Mouse (Mus musculus) heart, embryonic 16.5 days (tissue): Measurements from ENCODE around the gene Nacad. TPM values are rescaled to one million over a fixed set of nuclear protein-coding genes. Genes with fewer than 3 reads are reported as not detected.

Experiments used
- ATAC-seq: fragments of 200-750 bp; cut with Nextera tagmentation; replicated peaks from 2 replicates; pipeline ENCODE4 v1.8.0; 2017; ENCODE audit warnings: moderate number of reproducible peaks; ENCODE audit not compliant: insufficient read depth, low FRiP score; ENCODE audit errors: extremely low read depth
- H3K27ac ChIP-seq: fragments of 300-500 bp; sonication (generic); 2 replicates; pipeline ENCODE4 v1.5.1; 2014; ENCODE audit warnings: mild to moderate bottlenecking, low read length, control low read depth, moderate library complexity
- H3K27me3 ChIP-seq: fragments of 300-500 bp; sonication (generic); 2 replicates; pipeline ENCODE4 v1.6.1; 2014; ENCODE audit warnings: low read length, mixed read lengths; ENCODE audit not compliant: control insufficient read depth, insufficient read depth
- H3K36me3 ChIP-seq: fragments of 300-500 bp; sonication (generic); 2 replicates; pipeline ENCODE4 v1.6.1; 2014; ENCODE audit not compliant: control insufficient read depth, insufficient read depth
- H3K4me1 ChIP-seq: fragments of 300-500 bp; sonication (generic); 2 replicates; pipeline ENCODE4 v1.6.1; 2014; ENCODE audit warnings: low read length, mixed read lengths; ENCODE audit not compliant: control insufficient read depth, insufficient read depth
- H3K4me2 ChIP-seq: fragments of 300-500 bp; sonication (generic); 2 replicates; pipeline ENCODE4 v1.6.1; 2014; ENCODE audit warnings: low read depth, mild to moderate bottlenecking, control low read depth, low read length
- H3K4me3 ChIP-seq: fragments of 300-500 bp; sonication (generic); 2 replicates; pipeline ENCODE4 v1.5.1; 2014; ENCODE audit warnings: mild to moderate bottlenecking, control low read depth, low read length
- H3K9ac ChIP-seq: fragments of 300-500 bp; sonication (generic); 2 replicates; pipeline ENCODE4 v1.6.1; 2014; ENCODE audit warnings: low read length, control low read depth
- H3K9me3 ChIP-seq: fragments of 300-500 bp; sonication (generic); replicated peaks from 2 replicates; pipeline ENCODE4 v1.6.1; 2016; ENCODE audit warnings: low read length; ENCODE audit not compliant: control insufficient read depth
- WGBS: fragments of 180-500 bp; shearing (Covaris S2); extraction: QIAGEN DNeasy Blood & Tissue Kit; methylation state at CpG from one replicate; pipeline ENCODE4 v1.1.7; 2014; 5-methylcytosine and 5-hydroxymethylcytosine counted together
- polyA plus RNA-seq: library from polyadenylated mRNA; unstranded; fragments of >200 nt; fragmentation: Nextera tagmentation; extraction: Ambion mirVana; gene quantifications from 2 replicates; pipeline ENCODE4 v1.2.1, GENCODE M21; 2015

The Nacad gene
- polyA plus RNA-seq, 1 experiment from 2014 or later = 1.0 TPM

GRCm38 (mm10) chr11:6599831-6600230 lies 6.0 kb downstream of the Nacad start:
- Histone ChIP-seq H3K9me3 (no peaks in the 10 kb centered on the region), H3K4me3 (no peak overlapping the region), H3K27me3 (peaks cover 25% of the 10 kb centered on the region), H3K9ac (no peak overlapping the region), H3K36me3 (peaks cover 21% of the 10 kb centered on the region), H3K4me2 (no peak overlapping the region), H3K4me1 (peaks cover 34% of the 10 kb centered on the region), H3K27ac (no peak overlapping the region)
- no peak for ATAC-seq
- 78% methylated on average over 6 of the region's 6 CpGs for WGBS

- H3K27ac ChIP-seq = no peak overlapping the region
- no peak overlapping the region for H3K4me2 ChIP-seq
- no peak overlapping the region for H3K4me3 ChIP-seq
- H3K4me1 ChIP-seq = peaks cover 29% of the 10 kb centered on the region
- 36% methylated on average over 27 of the region's 27 CpGs for WGBS
- H3K36me3 ChIP-seq = peaks cover 25% of the 10 kb centered on the region
- H3K9ac ChIP-seq = no peak overlapping the region
- ATAC-seq = no peak
- H3K9me3 ChIP-seq = no peaks in the 10 kb centered on the region
- H3K27me3 ChIP-seq = peaks cover 25% of the 10 kb centered on the region
Observed at GRCm38 (mm10) chr11:6599011-6599681, 6.7 kb downstream of the Nacad start.

DNA sequence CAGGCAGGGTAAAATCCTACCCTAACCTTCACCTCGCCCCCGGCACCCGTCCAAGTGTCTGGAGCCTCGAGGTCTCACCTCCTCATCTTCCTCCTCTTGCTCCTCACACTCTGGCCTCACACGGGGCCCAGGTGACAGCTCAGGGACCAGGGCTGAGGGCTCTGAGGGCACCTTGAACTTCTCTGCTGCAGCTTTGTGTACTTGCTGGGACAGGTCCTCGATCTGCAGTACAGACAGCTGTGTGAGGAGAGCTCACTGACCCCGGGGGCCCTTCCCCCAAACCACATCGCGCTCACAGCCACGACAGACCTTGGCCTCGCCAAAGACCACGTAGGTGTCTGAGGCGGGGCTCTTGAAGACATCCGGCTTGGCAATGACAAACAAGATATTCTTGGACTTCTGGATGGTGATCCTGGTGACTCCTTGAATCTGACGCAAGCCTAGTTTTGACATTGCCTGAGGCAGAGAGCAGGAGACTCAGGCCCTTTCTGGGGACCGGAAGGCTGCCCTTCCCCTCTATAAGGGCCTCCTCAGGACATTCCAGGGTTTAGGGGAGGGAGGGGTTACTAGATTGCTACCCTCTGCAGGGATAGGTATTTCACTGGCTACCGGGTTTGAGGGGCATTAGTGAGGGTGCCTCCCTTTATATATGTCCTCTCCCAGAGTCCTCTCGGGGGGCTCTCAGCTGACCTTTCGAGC lies 7.5 kb downstream of the Nacad start:
- H3K4me2 ChIP-seq = no peak overlapping the region
- no peak overlapping the region for H3K27ac ChIP-seq

DNA sequence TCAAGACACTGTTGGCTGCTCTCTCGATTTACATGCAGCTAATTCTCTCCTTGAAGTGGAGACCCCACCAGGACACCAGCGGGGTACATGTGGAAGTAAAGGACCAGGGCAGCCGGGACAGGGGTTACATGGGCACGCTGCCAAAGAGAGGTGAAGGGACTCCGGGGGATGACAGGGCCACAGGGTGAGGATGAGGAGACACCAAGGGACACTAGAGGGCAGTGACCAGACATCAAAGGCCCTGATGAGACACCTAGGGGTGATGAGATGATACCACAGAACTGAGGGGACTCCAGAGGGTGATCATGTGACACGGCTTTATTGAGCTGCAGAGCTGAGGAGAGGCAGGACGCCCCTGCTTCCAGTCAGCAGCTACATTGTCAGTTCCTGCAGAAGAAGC lies 8.3 kb downstream of the Nacad start:
- H3K27ac ChIP-seq = no peak overlapping the region
- H3K4me2 ChIP-seq = no peak overlapping the region
- H3K36me3 ChIP-seq = peaks cover 37% of the 10 kb centered on the region
- no peak for ATAC-seq
- no peak overlapping the region for H3K9ac ChIP-seq
- no peaks in the 10 kb centered on the region for H3K9me3 ChIP-seq
- peaks cover 24% of the 10 kb centered on the region for H3K4me1 ChIP-seq
- no peak overlapping the region for H3K4me3 ChIP-seq
- peaks cover 20% of the 10 kb centered on the region for H3K27me3 ChIP-seq
- WGBS = 67% methylated on average over 7 of the region's 7 CpGs

More for the DNA sequence above, 7.5 kb downstream of the Nacad start:
- 62% methylated on average over 19 of the region's 19 CpGs for WGBS
- Histone ChIP-seq H3K9me3 (no peaks in the 10 kb centered on the region), H3K4me1 (peaks cover 24% of the 10 kb centered on the region), H3K4me3 (no peak overlapping the region), H3K9ac (0 out of 2 replicates have a peak overlapping the region, but pooled peaks have one; percentile 12), H3K36me3 (peaks cover 30% of the 10 kb centered on the region), H3K27me3 (peaks cover 25% of the 10 kb centered on the region)
- no peak for ATAC-seq

DNA sequence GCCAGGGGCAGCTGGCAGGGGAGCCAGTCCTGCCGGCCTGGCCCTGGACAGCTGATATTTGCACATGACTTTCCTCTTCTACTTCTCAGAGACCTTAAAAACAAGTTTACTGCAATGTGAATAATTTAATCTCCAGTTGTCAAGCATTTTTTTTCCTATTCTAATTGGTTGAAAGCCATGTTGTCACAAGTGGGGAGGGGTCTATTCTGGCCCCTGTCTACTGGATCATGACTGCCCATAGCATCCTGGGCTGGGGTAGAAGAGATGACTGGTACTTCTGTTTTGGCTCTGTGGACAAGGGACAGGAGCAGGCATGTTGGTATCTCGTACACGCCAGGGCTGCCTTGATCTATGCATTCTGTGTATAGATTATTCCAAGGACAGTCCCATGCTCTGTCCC lies 9.2 kb downstream of the Nacad start:
- Histone ChIP-seq H3K27ac (no peak overlapping the region), H3K36me3 (peaks cover 41% of the 10 kb centered on the region), H3K9me3 (no peaks in the 10 kb centered on the region), H3K9ac (no peak overlapping the region), H3K4me2 (no peak overlapping the region), H3K27me3 (peaks cover 11% of the 10 kb centered on the region), H3K4me3 (no peak overlapping the region), H3K4me1 (peaks cover 24% of the 10 kb centered on the region)
- no peak for ATAC-seq
- 83% methylated on average over 3 of the region's 3 CpGs for WGBS

- Histone ChIP-seq H3K9me3 (no peaks in the 10 kb centered on the region), H3K9ac (no peak overlapping the region), H3K4me3 (no peak overlapping the region), H3K4me2 (no peak overlapping the region), H3K36me3 (peaks cover 43% of the 10 kb centered on the region), H3K27me3 (peaks cover 7% of the 10 kb centered on the region), H3K4me1 (peaks cover 24% of the 10 kb centered on the region), H3K27ac (no peak overlapping the region)
- WGBS = 92% methylated on average over 6 of the region's 6 CpGs
- ATAC-seq = no peak
Observed at GRCm38 (mm10) chr11:6596205-6596604, 9.6 kb downstream of the Nacad start.

DNA sequence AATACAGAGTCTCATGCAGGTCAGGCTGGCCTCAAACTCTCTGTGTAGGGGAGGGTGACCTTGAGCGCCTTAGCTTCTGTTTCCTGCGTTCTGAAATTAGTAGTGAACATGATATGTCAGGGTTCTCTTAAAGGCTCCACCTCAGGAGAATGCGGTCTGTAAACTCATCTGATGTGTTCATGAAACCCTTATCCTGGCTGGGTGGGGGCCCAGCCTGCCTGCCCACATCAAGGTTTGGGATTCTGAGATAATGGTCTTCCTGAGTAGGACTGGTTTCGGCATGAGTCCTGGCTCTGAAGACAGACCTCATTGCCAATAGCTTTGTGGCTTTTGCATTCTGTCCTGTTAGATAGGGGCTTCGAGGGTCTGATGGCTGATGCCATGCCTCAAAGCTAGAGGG lies 10.5 kb downstream of the Nacad start:
- ATAC-seq = no peak
- Histone ChIP-seq H3K36me3 (peaks cover 51% of the 10 kb centered on the region), H3K4me1 (peaks cover 24% of the 10 kb centered on the region), H3K27me3 (peaks cover 1% of the 10 kb centered on the region), H3K27ac (peak overlapping the region; percentile 26; the same call in 1 of the 2 replicates), H3K4me2 (no peak overlapping the region), H3K4me3 (no peak overlapping the region), H3K9me3 (no peaks in the 10 kb centered on the region), H3K9ac (no peak overlapping the region)
- WGBS = 54% methylated on average over 5 of the region's 5 CpGs

DNA sequence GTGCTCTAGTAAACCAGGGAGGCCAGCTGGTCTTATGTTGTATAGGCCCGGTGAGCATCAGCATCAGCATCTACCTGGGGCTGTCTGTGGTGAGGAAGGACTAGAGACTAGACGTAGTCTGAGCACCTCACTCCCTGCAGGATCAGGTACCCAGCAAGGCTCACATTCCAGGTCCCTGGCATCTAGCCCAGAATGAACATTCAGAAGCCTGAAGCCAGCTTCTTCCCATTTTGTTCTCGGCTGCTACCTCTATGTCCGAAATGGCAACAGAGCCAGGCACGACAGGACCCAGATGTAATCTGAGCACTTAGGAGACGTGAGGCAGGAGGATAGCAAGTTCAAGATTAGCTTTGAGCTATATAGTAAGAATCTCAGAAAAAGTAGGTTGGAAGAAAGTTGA lies 11.0 kb downstream of the Nacad start:
- Histone ChIP-seq H3K36me3 (peaks cover 52% of the 10 kb centered on the region), H3K9ac (no peak overlapping the region), H3K27ac (peak overlapping the region; percentile 26; the same call in 1 of the 2 replicates), H3K27me3 (no peaks in the 10 kb centered on the region), H3K9me3 (no peaks in the 10 kb centered on the region), H3K4me3 (no peak overlapping the region), H3K4me2 (no peak overlapping the region), H3K4me1 (peaks cover 24% of the 10 kb centered on the region)
- WGBS = 45% methylated on average over 6 of the region's 6 CpGs
- ATAC-seq = no peak

DNA sequence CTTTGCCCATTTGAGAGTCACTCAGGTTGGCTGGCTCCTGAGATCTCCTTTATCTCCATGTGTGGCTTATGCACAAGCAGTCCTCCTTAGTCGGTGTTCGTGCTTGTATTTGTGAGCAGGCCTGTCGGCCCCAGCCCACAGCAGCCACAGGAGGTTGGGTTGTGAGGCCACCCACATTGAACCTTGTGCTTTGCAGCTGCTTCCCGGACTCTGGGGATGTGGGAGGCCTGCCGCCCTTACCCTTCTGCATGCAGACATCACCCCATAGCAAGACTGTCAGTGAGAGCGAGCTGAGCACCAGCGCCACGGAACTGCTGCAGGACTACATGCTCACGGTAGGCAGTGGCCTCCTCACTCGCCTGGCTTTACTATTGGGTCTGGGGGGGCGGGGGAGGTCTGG lies 12.4 kb downstream of the Nacad start:
- no peak overlapping the region for H3K4me3 ChIP-seq
- H3K4me1 ChIP-seq = peaks cover 15% of the 10 kb centered on the region
- no peak overlapping the region for H3K27ac ChIP-seq
- no peak overlapping the region for H3K4me2 ChIP-seq
- H3K9me3 ChIP-seq = no peaks in the 10 kb centered on the region
- no peak overlapping the region for H3K9ac ChIP-seq
- 85% methylated on average over 11 of the region's 11 CpGs for WGBS
- no peaks in the 10 kb centered on the region for H3K27me3 ChIP-seq
- H3K36me3 ChIP-seq = peaks cover 52% of the 10 kb centered on the region
- ATAC-seq = no peak
